Mouse (Mus musculus): ENCODE measurements around the gene Anxa11.
"Not testable (repeated sequence)": the region's sequence is repeated elsewhere in the genome, so short reads cannot be mapped to it uniquely, and the experiment has no call there.

Anxa11 gene

GRCm38 (mm10) chr14:25866832-25867231, 24.9 kb downstream of the Anxa11 start:
- in situ Hi-C loops (cut with MboI; ENCODE audit: unreplicated experiment in 2 of 2), result no loop called here

- in situ Hi-C loops (cut with MboI; ENCODE audit: unreplicated experiment in 2 of 2), result no loop called here
Observed at GRCm38 (mm10) chr14:25867834-25868233, 25.9 kb downstream of the Anxa11 start.

DNA sequence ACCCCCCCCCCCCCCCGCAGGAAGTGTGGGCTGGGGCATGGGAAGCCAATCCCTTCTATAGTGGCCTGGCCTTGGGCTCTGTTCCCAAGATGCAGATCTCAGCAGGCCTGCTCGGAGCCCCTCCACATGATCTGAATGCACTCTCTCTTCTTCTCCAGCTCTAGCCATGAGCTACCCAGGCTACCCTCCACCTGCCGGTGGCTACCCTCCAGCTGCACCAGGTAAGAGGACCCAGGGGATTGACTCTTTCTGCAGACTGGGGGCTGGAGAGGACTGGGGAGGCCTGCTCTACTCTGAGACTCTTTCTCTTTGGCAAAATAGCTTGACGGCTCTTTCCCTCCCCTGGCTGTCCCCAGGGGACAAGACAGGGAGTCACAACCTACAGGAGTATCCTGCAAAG, 26.8 kb downstream of the Anxa11 start:
- in situ Hi-C loops (cut with MboI; ENCODE audit: unreplicated experiment in 2 of 2), result no loop called here

- in situ Hi-C loops (cut with MboI; ENCODE audit: unreplicated experiment in 2 of 2), result no loop called here
Observed at GRCm38 (mm10) chr14:25869135-25869878, 27.4 kb downstream of the Anxa11 start.

GRCm38 (mm10) chr14:25872461-25873415, 30.8 kb downstream of the Anxa11 start:
- in situ Hi-C loops (cut with MboI; ENCODE audit: unreplicated experiment in 2 of 2), result no loop called here

GRCm38 (mm10) chr14:25876640-25877039, 34.7 kb downstream of the Anxa11 start:
- in situ Hi-C loops (cut with MboI; ENCODE audit: unreplicated experiment in 2 of 2), result not testable (repeated sequence)

GRCm38 (mm10) chr14:25881769-25882168, 39.8 kb downstream of the Anxa11 start:
- in situ Hi-C loops (cut with MboI; ENCODE audit: unreplicated experiment in 2 of 2), result not testable (repeated sequence)

DNA sequence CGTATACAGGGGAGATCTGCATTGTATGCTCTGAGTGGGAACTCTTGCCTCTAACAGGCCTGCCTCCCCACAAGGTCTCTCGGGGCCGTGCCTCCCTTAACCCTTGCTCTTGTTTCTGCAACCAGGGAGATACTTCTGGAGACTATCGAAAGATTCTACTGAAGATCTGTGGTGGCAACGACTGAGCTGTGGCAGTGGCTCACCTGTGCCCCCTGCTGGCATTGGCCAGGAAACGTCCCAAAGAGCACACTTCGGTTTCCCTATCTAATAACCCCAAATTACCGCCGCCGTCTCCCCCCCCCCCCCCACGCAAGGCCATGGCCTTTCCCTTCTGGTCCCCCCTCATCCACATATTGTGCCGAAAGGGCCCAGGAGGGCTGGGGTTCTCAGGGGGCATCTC, 43.9 kb downstream of the Anxa11 start:
- in situ Hi-C loops (cut with MboI; ENCODE audit: unreplicated experiment in 2 of 2), result not testable (repeated sequence)

- in situ Hi-C loops (cut with MboI; ENCODE audit: unreplicated experiment in 2 of 2), result not testable (repeated sequence)
Observed at GRCm38 (mm10) chr14:25894566-25894965, 52.6 kb downstream of the Anxa11 start.

DNA sequence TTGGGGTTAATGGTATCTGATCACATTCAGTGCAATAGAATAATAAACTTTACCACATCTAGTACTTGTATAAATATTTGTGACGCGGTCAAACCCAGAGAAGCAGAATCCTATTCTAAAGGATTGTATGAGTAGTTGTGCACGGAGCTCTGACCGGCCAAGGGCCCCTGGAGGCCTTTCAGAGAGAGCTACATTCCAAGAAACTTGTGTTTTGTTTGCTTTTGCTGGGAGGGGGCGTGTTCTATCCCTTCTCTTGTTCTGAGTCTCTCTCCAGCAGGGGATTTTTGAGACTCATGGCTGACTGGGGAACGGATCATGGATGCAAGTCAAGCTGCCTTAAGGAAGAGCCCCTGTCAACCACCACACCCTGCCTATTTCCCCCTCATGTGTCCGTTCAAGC, 53.7 kb downstream of the Anxa11 start:
- in situ Hi-C loops (cut with MboI; ENCODE audit: unreplicated experiment in 2 of 2), result not testable (repeated sequence)

- in situ Hi-C loops (cut with MboI; ENCODE audit: unreplicated experiment in 2 of 2), result not testable (repeated sequence)
Observed at GRCm38 (mm10) chr14:25903000-25903399, 61.0 kb downstream of the Anxa11 start, which contains the start of gene Plac9a. TSS of gene Plac9a (minus strand) at chr14:25903100.

DNA sequence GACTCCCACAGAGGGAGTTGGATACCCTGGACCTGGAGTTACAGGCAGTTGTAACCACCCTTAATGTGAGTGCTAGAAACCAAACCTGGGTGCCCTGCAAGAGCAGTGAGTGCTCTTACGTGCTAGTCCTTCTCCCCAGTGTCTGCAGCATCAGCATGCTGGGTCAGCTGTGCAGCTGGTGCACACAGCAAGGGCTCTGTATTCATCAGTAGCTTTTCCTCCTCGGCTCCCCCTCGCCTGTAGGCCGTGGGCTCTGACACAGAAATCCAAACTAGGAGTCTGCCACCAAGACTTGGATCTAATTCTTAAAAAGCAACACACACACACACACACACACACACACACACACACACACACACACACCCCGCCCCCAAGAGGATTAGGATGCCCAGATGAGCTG, 63.3 kb downstream of the Anxa11 start:
- in situ Hi-C loops (cut with MboI; ENCODE audit: unreplicated experiment in 2 of 2), result not testable (repeated sequence)

GRCm38 (mm10) chr14:25907272-25907671, 65.3 kb downstream of the Anxa11 start:
- in situ Hi-C loops (cut with MboI; ENCODE audit: unreplicated experiment in 2 of 2), result not testable (repeated sequence)

DNA sequence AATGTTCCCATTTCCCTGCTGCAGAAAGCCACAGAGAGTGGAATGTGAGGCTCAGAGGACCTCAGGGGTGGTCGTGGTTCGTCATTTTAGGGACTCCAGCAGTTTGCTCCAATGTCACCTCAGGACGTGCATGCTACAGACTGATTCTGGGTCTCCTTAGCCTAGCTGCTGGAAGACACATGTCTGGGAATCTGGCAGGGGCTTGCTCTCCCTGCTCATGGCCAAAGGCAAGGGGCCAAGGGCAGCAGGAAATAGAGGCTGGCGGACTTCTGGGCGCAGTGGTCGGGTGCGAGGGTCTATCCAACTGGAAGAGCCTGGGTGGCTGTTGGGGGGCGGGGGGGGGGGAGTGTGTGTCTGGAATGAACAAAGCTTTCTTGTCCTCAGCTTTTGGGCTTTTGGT, 67.0 kb downstream of the Anxa11 start:
- in situ Hi-C loops (cut with MboI; ENCODE audit: unreplicated experiment in 2 of 2), result not testable (repeated sequence)

DNA sequence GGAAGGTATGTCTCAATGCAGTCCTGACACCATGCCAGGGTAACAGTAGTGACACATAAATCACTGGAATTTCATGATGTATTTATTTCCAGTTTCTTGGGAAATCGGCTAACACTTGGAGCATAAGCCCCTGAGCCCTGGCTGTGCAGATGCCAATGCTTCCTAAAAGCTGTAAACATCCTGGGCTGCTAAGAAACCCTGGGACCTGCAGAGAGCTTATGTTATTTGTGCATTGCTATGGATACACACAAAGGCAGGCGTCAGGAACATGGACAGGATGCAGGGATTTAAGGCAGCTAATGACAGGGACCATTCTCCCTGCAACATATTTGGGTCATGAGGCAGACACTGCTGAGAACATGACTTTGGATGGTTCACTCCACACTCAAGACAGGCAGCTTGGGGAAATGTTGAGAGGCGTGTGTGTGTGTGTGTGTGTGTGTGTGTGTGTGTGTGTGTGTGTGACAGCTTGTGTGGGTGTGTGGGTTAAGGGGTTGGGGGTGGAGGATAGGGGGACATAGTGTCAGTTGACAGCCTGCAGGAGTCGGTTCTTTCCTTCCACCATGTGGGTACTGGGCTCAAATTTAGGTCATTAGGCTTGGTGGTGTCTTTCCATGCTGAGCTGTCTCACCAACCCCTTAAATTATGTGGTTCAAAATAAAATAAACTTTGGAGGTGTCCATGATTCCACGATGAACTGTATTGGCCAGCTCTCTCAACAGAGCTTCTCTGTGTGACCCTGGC, 76.6 kb downstream of the Anxa11 start:
- in situ Hi-C loops (cut with MboI; ENCODE audit: unreplicated experiment in 2 of 2), result not testable (repeated sequence)

- in situ Hi-C loops (cut with MboI; ENCODE audit: unreplicated experiment in 2 of 2), result not testable (repeated sequence)
Observed at GRCm38 (mm10) chr14:25926814-25927561, 85.0 kb downstream of the Anxa11 start.

- in situ Hi-C loops (cut with MboI; ENCODE audit: unreplicated experiment in 2 of 2), result not testable (repeated sequence)
Observed at GRCm38 (mm10) chr14:25927562-25927881, 85.6 kb downstream of the Anxa11 start, which contains the start of gene Tmem254a. TSS of gene Tmem254a (minus strand) at chr14:25927672.

Data from v-Abl transformed pro-B cells (cell line).